Mouse (Mus musculus) layer of hippocampus, postnatal 25 days (tissue): ENCODE measurements at regions not wholly inside any gene's neighbourhood (a gene's known extent, or its start where the extent isn't known, plus 50 kb on each side); places are given as distances from the start of the nearest gene placed in this dataset.

Experiments
- DNase-seq, 2 experiments: peaks; one replicate each; pipeline ENCODE4 v3.0.0; 2022; ENCODE audit warnings: mixed read lengths in 2 of 2, low spot score in 1 of 2; ENCODE audit errors: extremely low spot score in 1 of 2

DNA sequence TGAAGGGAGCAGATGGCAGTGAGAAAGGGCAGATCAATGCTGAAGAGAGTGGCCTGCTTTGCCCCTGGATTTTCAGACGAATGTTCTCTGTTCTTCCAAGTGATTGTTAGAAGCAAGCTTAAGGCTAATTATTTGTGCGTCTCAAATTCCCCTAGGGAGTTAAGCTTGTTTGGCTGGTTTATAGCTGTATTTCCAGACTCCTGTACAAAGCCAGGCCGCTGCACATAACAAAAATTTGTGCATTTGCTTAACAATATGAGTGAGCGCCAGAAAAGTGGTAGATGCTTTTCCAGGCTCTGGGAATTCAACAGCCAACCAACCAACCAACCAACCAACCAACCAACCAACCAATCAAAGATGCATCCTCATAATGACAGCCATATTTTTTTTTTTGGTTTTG is 261.9 kb downstream of the Cbln1 start:
- no peak for DNase-seq

DNA sequence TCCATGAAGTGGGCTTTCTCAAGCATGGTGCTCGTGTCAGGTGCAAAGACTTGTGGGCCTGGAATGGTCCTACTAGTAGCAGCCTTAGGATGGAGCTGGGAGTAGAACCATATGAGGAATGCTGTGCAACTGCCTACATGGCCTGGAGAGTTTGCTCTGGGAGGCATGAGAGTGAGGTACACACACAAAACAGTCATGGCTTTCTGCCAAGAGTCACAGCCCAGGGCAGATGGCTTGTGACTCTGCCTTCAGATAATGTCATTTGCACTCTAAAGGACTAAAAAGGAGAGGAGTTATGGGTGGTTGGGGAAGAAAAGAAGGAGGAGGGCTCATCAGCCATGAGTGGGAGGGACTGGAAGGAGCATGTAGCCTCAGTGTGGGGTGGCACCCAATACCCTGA is 263.1 kb downstream of the Cbln1 start:
- DNase-seq: no peak

DNA sequence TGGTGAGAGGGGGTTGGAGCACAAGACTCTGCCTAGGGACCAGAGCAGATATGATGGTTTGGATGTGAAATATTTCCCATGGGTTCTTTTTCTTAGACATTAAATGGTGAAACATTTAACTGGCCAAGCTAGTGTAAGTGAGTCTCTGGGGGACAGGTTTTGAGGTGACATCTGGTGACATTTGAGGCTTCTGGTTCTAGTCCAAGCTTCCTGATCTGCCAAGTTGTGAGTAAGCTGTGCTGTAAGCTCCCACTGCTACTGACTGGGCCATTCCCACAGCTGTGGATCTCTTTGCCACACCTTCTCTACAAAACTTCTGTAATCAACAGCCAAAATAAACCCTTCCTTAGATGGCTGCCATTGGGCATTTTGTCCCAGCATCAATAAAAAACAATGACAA is 264.4 kb downstream of the Cbln1 start:
- no peak for DNase-seq

DNA sequence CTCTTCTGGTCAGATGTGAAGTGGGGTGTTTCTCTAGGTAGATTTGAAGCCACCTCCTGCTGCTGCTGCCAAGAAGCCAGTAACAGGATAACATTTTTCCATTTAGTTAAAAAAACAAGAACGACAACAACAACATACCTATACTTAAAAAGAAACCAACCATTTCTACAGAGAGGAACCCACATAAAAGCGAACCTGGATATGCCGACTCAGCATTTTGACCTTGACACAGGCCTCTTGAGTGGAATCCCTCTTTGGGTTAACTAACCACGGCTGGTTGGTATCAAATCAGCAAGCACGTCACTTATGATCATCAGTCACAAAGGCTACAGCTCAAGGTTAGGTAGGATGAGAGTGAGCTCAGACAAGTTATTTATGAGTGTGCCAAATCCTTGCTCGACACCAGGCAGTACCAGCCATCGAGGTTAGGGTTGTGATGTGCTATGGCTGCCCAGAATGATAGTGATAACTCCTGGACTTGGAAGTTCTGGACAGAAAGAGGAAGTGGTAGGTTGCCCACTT is 269.7 kb downstream of the Cbln1 start:
- DNase-seq: no peak

DNA sequence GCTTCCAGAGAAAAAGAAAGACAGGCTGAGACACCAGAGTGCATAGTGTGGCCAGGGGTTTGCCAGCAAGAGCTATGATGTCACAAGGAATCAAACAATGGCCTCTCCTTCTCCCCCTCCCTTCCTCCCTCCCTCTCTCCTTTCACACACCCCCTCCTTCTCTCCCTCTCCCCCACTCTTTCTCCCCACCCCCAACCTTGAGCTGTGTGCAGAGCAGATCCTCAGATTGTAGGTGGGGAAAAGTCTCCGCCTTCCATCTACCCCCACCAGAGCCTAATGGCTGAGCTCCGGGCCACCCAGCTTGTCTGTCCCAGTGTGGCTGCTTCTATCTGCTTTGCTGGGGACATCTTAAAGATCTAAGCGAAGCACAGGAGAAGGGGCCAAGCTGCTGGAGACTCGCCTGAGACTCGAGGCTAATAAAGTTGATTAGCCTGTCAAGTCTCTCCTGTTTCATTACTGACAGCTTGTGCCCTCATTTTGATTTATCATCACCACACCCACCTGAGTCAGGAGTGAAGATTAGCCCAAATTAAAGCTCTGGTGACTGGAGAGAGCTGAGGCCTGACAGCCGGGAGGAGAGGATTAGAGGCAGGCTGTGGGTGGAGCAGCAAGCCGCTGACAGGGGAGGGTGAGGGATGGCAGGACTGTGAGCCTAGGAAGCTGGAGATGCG is 272.8 kb downstream of the Cbln1 start:
- DNase-seq: no peak

DNA sequence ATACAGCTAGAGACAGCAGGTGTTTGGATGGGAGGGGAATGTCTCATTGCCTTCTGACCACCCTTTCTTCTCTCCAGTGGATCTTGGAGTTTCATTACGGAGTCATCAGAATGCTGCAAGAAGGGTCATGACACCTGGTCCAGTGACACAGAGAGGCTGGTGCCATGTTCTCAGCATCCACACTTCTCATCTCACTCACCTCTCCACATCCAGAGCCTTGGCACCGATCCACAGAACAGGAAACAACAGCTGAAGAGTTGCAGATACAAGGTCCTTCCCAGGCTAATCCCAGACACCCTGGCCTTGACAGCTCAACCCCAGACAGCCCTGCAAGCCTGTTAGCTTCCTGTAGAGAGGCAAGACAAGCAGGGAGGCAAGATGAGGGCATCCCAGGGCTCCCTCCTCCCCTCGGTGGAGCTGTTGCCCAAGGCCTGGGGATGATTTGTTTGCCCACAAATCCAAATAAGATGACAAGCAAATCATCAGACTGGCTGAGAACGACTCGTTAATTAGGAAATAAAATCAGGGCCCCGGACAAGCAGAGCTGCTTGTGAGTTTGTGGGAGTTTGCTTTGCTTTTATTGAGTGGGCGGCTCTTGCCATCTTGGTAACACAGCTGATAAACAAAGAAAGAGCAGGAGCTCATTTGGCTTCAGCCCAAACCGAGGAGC is 274.4 kb downstream of the Cbln1 start:
- no peak for DNase-seq

DNA sequence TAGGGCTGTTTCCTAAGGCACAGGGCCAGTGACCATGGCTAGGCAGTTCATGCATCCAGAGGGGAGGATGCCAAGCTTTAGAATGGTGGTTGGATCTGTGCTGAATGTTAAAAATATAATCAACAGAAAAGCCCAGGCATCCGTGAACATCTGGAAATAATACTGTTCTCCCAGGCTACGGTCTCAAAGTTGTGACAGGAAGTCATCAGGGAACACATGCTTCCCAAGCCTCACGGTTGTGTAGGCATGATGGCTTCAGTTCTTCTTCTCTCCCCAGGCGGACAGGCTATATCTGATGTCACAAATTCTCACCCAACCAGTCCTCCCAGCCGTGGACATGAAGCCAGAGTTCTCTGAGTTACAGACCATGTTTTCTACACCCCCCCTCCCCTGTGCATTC is 275.4 kb downstream of the Cbln1 start:
- DNase-seq: no peak

DNA sequence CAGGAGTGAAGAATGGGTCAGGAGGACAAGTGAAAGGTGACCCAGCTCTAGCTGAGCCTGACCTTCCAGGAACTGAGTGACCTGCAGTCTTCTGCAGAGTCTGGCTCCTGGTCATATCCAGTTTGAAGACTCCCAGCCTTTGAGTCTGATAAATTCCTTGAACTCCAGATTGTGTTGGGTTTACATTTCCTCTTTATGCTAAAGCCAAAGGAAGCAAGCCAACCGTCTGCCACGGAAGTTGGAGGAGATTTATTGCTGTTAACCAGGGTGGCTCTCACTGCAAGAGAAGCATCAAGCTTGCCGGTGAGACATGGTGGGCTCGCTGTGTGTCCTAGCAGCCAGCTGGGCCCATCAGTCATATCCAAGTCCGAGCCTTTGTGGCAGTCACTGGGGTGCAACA is 276.4 kb downstream of the Cbln1 start:
- no peak for DNase-seq

DNA sequence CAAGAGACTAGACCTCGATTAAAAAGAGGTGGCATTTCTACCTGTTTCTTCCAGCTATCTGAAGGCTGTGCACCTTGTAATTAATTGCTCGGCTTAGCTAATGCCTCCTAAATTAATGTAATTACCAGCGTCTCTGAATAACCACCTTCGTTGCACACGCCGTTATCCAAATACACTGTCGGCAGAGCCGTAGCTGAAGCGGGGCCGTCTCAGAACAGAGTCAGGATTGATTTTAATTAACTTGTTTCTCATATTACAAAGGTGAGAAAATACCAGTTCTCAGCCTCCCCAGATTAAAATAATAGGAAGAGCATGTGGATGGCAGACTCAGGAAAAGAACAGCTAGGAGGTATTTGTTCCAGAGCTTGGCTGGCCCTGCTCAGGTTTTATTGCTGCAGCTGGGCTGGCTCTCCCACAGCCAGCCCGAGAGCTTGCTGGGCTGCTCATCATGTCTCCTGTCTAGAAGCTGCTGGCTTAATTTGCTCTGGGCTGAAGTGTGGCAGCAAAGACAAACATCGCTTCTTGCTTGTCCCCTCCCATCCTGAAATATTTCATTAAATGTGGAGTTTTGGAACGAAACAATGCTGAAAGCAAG is 282.5 kb downstream of the Cbln1 start:
- DNase-seq: no peak

DNA sequence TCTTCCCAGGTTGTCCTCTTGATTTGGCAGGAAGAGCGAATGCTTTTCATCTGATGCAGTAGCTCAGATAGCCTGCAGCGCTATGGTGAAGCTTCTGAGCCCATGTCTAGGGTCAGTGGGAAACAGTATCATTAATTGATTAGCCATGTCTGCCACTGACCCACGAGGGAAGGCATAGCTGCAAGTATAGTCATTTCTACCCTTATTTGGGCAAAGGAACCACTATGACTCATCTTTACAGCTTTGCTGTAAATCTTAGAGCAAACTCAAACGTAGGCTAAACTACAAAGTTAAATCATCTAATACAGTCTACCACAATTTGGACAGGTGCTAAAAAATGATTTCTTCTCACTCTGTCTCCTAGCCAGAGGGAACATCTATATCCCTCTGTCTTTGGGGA is 289.5 kb downstream of the Cbln1 start:
- DNase-seq: no peak

DNA sequence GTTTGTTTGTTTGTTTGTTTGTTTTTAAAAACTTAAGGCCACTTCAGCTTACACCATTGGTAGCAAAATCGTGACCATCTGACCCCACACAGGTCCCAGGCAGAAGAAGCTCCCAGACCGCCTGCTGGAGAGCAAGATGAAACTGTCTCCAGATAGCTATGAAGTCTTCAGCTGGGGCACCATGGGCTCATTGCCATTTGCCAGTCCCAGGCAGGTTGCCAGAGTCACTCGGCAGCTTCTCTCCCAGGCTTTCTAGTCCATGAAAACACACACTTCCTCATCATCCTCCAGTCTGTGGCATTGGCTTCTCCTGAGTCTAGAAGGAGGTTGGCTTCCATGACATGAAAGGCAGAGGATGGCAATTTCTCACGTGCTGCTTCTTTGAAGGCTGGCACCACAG is 293.5 kb upstream of the N4bp1 start:
- DNase-seq: no peak

DNA sequence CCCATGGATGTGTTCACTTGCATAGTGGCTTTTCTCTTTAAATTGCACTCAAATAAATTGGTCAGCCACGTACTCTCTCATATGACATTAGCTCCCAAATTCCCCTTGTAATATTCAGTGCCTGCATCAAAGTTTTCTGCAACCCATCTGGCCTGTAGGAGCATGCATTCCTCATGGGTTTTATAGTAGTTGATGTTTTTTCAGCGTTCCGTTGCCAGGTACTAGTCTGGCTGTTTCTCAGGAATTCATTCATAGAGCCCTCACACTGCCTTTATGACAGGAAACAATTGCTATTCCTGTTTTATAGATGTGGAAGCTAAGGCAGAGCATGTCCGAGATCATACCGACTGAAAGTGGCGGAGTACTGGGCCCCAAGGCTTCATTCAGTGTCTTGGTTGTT is 292.6 kb upstream of the N4bp1 start:
- no peak for DNase-seq

DNA sequence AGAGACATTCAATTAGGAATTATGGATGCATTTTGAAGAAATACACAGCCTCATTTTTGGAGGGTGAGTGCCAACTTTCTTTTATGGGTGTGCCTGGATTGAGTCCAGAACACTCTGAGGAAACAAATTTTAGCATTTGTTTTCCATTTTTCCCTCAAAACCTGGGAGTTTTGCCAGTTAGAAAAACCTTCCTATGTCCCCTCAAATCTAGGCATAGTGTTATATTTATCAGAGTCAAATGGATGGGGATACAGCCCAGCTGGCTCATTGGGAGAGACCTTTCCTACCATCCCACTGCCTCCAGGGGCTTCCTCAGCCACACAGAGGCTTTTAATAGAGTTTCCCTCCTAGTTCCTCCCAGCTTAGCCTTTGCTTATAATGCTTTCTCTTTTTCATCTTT is 290.0 kb upstream of the N4bp1 start:
- no peak for DNase-seq

DNA sequence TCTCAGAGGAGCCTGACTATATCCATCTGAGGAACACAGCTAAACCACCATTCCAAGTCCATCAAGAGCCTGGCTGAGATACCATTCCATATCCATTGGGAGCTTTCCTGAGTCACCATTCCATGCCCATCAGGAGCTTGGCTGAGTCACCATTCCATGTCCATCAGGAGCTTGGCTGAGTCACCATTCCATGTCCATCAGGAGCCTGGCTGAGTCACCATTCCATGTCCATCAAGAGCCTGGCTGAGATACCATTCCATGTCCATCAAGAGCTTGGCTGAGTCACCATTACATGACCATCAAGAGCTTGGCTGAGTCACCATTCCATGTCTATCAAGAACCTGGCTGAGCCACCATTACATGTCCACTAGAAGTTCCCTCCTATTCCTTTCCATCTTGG is 288.7 kb upstream of the N4bp1 start:
- no peak for DNase-seq

DNA sequence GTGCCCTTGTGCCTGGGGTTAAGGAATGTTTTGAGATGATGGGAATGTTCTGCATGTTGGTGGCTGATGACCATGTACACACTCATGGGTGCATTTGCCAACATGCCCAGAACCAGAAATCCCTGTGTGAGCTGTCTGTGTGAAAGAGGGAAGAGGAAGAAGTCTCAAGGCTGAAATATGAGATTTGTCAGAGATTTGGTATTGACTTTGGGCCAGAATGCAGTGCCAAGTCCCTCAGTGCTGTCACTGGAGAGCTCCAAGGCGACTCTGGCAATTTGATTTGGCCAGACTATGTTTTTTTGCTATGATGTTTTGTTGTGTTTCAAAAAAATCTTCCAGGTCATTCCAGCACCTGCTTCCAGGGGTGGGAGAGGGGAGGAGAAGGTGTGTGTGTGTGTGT is 281.7 kb upstream of the N4bp1 start:
- DNase-seq: no peak

DNA sequence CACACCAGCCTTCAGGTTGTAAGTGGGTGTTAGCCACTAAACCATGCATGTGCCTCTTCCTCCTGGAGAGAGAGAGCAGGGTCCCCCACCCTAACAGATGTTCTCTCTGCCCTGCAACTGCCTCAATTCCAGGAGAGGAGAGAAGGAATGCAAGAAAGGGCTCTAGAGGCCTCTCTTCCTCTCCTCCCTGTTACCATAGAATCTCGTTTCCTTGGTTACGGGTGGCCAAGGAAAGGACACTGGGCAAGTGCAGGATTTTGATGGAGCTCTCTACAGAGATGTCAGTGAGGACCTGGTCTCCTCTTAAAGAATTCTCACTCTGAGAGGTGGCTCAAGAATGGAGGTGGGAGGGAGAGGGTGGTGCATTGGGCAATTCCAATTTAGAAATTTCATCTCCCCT is 275.4 kb upstream of the N4bp1 start:
- no peak for DNase-seq

DNA sequence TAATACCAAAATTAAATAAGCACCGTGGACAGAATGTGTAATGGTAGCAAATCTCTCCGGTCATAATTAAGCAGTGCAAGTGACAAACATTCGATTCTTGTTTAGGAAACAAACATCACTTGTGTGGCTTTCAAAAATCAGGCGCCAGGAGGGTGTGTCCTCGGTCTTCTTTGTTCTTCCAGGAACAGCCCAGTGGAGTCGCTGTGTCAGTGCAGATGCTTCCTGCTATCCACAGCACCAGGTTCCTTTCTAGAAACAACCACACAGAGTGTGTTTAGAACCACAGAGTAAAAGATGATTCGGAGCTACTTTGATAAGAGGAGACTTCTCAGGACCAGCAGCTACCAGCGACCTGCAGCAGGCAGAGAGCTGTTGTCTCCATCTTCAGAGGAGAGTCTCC is 273.3 kb upstream of the N4bp1 start:
- no peak for DNase-seq

DNA sequence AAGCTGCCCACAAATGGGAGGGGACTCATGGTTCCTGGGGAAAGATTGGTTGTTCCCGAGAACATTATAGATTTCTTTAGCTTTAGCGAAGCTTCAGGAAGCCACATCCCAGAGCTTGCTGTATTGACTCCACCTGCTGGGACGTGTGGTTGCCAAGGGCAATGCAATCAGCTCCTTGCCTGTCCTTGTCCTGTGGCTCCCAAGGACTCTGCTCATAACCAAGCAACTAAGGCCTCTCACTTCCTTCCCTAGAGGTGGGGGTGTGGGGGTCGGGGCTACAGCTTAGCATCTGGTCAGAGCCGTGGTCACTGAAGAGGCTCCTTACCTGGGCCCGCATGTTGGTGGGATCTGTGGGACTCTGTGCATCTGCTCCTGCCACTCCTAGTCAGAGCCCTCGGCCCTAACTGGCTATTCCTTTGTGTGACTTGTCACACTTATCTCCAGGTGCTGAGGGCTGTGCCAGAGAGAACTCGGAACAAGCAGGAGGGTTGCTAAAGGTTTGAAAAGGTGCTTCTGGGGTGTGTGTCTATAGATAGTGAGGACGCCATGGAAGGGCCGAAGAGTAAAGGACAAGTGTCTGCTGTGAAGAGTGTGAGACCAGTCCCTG is 270.9 kb upstream of the N4bp1 start:
- no peak for DNase-seq

DNA sequence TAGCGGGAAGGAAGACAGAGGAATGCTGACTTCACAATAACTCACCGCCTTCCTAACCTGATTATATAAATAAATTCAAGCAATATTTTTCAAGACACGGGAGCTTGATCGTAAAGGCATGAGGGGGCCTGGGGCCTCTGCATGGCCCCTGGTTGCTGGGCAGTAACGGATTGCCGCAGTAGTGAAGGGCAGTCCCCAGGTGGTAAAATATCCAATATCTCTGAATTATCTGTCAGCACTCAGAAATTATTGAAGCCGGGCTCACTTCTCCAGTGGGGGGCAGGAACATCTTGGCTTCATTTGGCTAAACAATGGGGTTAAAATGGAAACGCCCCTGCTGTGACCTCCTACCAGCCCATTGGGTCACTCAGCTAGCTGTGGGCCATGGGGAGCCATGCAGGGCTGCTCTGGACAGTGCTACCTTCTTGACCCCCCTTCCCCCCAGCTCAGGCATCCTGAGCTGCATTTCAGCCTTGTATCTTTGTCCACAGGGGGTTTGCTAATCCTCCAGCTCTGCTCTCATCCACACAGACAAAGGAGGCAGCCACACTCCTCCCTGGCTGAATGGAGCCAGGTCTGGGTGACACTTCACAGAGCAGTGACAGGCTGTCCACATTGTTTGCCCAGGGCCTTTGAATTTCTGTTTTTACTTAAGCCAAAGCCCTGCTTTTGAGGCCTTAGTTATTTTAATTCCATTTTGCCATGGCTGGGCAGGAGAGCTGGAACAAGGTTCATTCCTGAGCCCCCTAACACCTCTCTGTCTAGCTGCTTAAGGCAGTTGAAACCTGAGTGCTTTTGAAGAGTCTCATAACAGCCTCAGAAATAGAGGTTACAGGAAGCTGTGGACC is 267.2 kb upstream of the N4bp1 start:
- no peak for DNase-seq

DNA sequence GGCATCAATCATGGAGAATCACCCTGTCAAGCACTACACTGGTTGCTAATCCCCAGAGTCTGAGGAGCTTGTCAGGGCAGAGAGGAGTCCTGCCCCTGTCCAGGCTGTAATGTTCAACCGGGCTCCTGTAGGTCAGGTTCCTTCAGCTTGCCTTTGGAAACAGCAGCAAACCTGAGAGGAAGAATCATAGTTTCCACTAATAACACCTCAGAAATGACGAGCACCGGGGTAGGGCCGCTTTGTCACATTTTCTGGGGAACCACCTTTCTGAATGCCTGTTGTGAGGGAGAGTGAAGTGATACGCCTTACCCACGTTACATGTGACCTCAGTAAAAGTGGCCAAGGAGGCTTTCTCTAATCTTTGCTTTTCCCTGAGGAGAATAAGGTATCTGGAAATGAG is 263.8 kb upstream of the N4bp1 start:
- DNase-seq: no peak

DNA sequence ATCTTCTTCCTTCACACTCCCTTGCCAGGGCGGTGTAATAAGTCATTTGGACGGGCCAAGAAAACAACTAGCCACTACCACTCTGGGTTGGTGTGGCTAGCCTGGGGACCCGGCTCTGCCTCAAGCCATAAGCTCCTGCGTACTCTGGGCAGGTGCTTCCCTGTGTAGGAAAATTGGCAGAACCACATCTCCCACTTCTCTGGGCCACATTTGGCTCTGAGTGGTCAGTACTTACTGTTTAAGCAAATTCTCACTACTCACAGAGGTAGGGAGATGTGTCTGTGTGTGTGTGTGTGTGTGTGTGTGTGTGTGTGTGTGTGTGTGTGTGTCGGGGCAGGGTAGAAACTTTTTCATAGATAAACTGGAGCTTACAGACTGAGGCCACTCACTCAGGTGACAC is 262.6 kb upstream of the N4bp1 start:
- no peak for DNase-seq
